In the genomic region with DNA sequence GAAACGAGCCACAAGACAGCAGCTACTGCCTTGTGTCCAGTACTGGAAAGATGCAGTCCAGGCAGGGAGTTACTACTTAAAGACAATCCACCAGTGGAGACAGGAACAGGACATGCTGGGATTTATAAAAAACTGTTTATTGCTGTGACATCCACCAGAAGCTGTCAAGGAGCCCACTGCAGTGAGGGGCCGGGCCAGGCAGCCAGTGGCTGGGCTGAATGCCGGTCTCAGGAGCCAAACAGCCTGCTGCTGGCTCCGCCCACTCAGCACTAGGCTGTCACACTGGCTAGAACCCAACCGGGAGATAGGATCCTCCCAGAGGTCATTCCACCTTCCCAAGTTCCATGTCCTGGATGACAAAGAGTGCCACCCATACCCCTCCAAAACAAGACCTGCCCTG, we compare ENCODE assay signal across 13 mouse cellular contexts. TPM values are rescaled to one million over a fixed set of nuclear protein-coding genes. Genes with fewer than 3 reads are reported as not detected.
DNase-seq lines count a peak whose midpoint lies in the region; ATAC-seq and TF ChIP-seq lines count a peak whose summit lies in the region.
"Had no signal": no experiment of that assay in that cellular context is flagged by ENCODE, and none has a peak within 500 bp of the region (broad histone marks: within the 10 kb centered on the region; RNA-seq: fewer than 3 reads in every experiment).

No protein-coding gene starts in this region.

- H3K27me3 ChIP-seq in embryonic facial prominence, embryonic 13.5 days, result no peaks in the 10 kb centered on the region
- no peaks in the 10 kb centered on the region for H3K27me3 ChIP-seq in embryonic facial prominence, embryonic 10.5 days (replicated peaks; ENCODE audit: low read depth, poor library complexity, severe bottlenecking)
- no peaks in the 10 kb centered on the region for H3K27me3 ChIP-seq in liver, adult 2 months (ENCODE audit: control insufficient read depth, insufficient read depth, low read length)
- H3K27me3 ChIP-seq in liver, postnatal 0 days (ENCODE audit: insufficient read depth, low read length), result no peaks in the 10 kb centered on the region
- H3K27me3 ChIP-seq in kidney, adult 2 months (replicated peaks; ENCODE audit: control insufficient read depth, insufficient read depth, low read length), result no peaks in the 10 kb centered on the region
- no peaks in the 10 kb centered on the region for H3K27me3 ChIP-seq in stomach, embryonic 16.5 days (ENCODE audit: control insufficient read depth, insufficient read depth, low read length)
- H3K27me3 ChIP-seq: CH12.LX; limb, embryonic 15.5 days; stomach, embryonic 15.5 days had no signal

- H3K9me3 ChIP-seq in embryonic facial prominence, embryonic 13.5 days, result no peaks in the 10 kb centered on the region
- no peaks in the 10 kb centered on the region for H3K9me3 ChIP-seq in embryonic facial prominence, embryonic 10.5 days
- H3K9me3 ChIP-seq in liver, postnatal 0 days (ENCODE audit: low read length), result no peaks in the 10 kb centered on the region
- no peaks in the 10 kb centered on the region for H3K9me3 ChIP-seq in stomach, embryonic 16.5 days (replicated peaks; ENCODE audit: control insufficient read depth, low read length)
- H3K9me3 ChIP-seq: hindbrain, embryonic 10.5 days; limb, embryonic 15.5 days; midbrain, embryonic 10.5 days; stomach, embryonic 15.5 days had no signal

- peaks cover 2% of the 10 kb centered on the region for H3K79me2 ChIP-seq in liver, adult 2 months (ENCODE audit: control insufficient read depth, insufficient read depth, low read length)

- DNase-seq in embryonic facial prominence, embryonic 10.5 days (ENCODE audit: low spot score), result no peak
- peak; percentile 46 for DNase-seq in liver, adult 2 months (ENCODE audit: extremely low read depth, low read depth, low spot score)
- DNase-seq in liver, postnatal 0 days, result no peak
- DNase-seq in kidney, adult 2 months, result peak; percentile 70
- DNase-seq in thymus, postnatal 4 days, result no peak

- no peak for TF ChIP-seq EP300 in liver, postnatal 0 days (IDR thresholded peaks at IDR 0.05; ENCODE audit: low read depth)

- no peak for TF ChIP-seq POLR2A in liver, adult 2 months (IDR thresholded peaks at IDR 0.05; ENCODE audit: extremely low read depth, insufficient read depth, low read length)
- no peak for TF ChIP-seq POLR2A in kidney, adult 2 months (IDR thresholded peaks at IDR 0.05; ENCODE audit: low read depth, low read length)

- peaks cover 65% of the 10 kb centered on the region for H3K4me1 ChIP-seq in embryonic facial prominence, embryonic 13.5 days
- H3K4me1 ChIP-seq in embryonic facial prominence, embryonic 10.5 days, result peaks cover 50% of the 10 kb centered on the region
- peaks cover 5% of the 10 kb centered on the region for H3K4me1 ChIP-seq in liver, adult 2 months (ENCODE audit: control insufficient read depth, insufficient read depth, low read length)
- 0 out of 2 replicates have a peak, but pooled peaks cover 4% of the 10 kb centered on the region for H3K4me1 ChIP-seq in liver, postnatal 0 days (ENCODE audit: insufficient read depth)
- peaks cover 11% of the 10 kb centered on the region; the same call in 1 of the 2 replicates for H3K4me1 ChIP-seq in kidney, adult 2 months (ENCODE audit: control insufficient read depth, insufficient read depth, low read length)
- peaks cover 11% of the 10 kb centered on the region for H3K4me1 ChIP-seq in stomach, embryonic 16.5 days (ENCODE audit: control insufficient read depth, insufficient read depth, low read length)

- WGBS in embryonic facial prominence, embryonic 13.5 days, result 43% methylated on average over 5 of the region's 5 CpGs
- WGBS in embryonic facial prominence, embryonic 10.5 days, result 50% methylated on average over 5 of the region's 5 CpGs
- WGBS in liver, adult 2 months, result 46% methylated on average over 5 of the region's 5 CpGs
- WGBS in liver, postnatal 0 days (ENCODE audit: insufficient replicate concordance), result 65% methylated on average over 5 of the region's 5 CpGs
- 41% methylated on average over 5 of the region's 5 CpGs for WGBS in kidney, adult 2 months
- WGBS in stomach, embryonic 16.5 days, result 38% methylated on average over 5 of the region's 5 CpGs

- H3K27ac ChIP-seq in embryonic facial prominence, embryonic 13.5 days, result peak overlapping the region; percentile 62
- H3K27ac ChIP-seq in embryonic facial prominence, embryonic 10.5 days (replicated peaks), result no peak overlapping the region
- H3K27ac ChIP-seq in liver, adult 2 months (replicated peaks; ENCODE audit: insufficient read depth, low read depth, low read length), result no peak overlapping the region
- H3K27ac ChIP-seq in liver, postnatal 0 days (ENCODE audit: low read depth), result no peak overlapping the region
- H3K27ac ChIP-seq in kidney, adult 2 months (ENCODE audit: insufficient read depth, low read depth, low read length), result no peak overlapping the region
- H3K27ac ChIP-seq in stomach, embryonic 16.5 days (ENCODE audit: low read length), result no peak overlapping the region; the same call in 1 of the 2 replicates
- H3K27ac ChIP-seq: hindbrain, embryonic 10.5 days; limb, embryonic 15.5 days; midbrain, embryonic 10.5 days; stomach, embryonic 15.5 days had no signal

- H3K4me2 ChIP-seq in embryonic facial prominence, embryonic 13.5 days, result no peak overlapping the region
- no peak overlapping the region for H3K4me2 ChIP-seq in liver, postnatal 0 days (ENCODE audit: low read depth, low read length)
- H3K4me2 ChIP-seq in stomach, embryonic 16.5 days (ENCODE audit: low read depth, low read length), result no peak overlapping the region
- H3K4me2 ChIP-seq: limb, embryonic 15.5 days; stomach, embryonic 15.5 days had no signal

- ATAC-seq in embryonic facial prominence, embryonic 13.5 days (ENCODE audit: insufficient number of reproducible peaks, insufficient read depth, low FRiP score, low TSS enrichment, low read depth), result no peak
- ATAC-seq in liver, postnatal 0 days, result no peak
- peak; percentile 34; the same call in 1 of the 2 replicates for ATAC-seq in stomach, embryonic 16.5 days (ENCODE audit: insufficient read depth, low FRiP score)
- ATAC-seq in erythroblast, adult 5-6 weeks (replicated peaks; ENCODE audit: low FRiP score, poor library complexity, severe bottlenecking), result no peak

- no peak overlapping the region for H3K4me3 ChIP-seq in embryonic facial prominence, embryonic 13.5 days
- no peak overlapping the region for H3K4me3 ChIP-seq in embryonic facial prominence, embryonic 10.5 days
- H3K4me3 ChIP-seq in liver, adult 2 months (ENCODE audit: insufficient read depth, low read depth, low read length), result no peak overlapping the region
- H3K4me3 ChIP-seq in liver, postnatal 0 days (ENCODE audit: low read depth, low read length), result no peak overlapping the region
- no peak overlapping the region for H3K4me3 ChIP-seq in kidney, adult 2 months (ENCODE audit: insufficient read depth, low read depth, low read length)
- H3K4me3 ChIP-seq in stomach, embryonic 16.5 days (replicated peaks; ENCODE audit: low read length), result no peak overlapping the region
- H3K4me3 ChIP-seq: hindbrain, embryonic 10.5 days; limb, embryonic 15.5 days; midbrain, embryonic 10.5 days; stomach, embryonic 15.5 days had no signal

- H3K36me3 ChIP-seq in embryonic facial prominence, embryonic 13.5 days, result peaks cover 37% of the 10 kb centered on the region
- peaks cover 54% of the 10 kb centered on the region for H3K36me3 ChIP-seq in embryonic facial prominence, embryonic 10.5 days (replicated peaks)
- peaks cover 4% of the 10 kb centered on the region; the same call in 1 of the 2 replicates for H3K36me3 ChIP-seq in liver, adult 2 months (ENCODE audit: control insufficient read depth, insufficient read depth, low read length)
- peaks cover 25% of the 10 kb centered on the region for H3K36me3 ChIP-seq in liver, postnatal 0 days (replicated peaks; ENCODE audit: insufficient read depth, low read length)
- no peaks in the 10 kb centered on the region for H3K36me3 ChIP-seq in kidney, adult 2 months (ENCODE audit: control insufficient read depth, insufficient read depth, low read length)
- H3K36me3 ChIP-seq in stomach, embryonic 16.5 days (ENCODE audit: control insufficient read depth, insufficient read depth, low read length), result peaks cover 9% of the 10 kb centered on the region

- H3K9ac ChIP-seq in embryonic facial prominence, embryonic 13.5 days, result no peak overlapping the region
- no peak overlapping the region for H3K9ac ChIP-seq in liver, adult 2 months (ENCODE audit: low read depth, low read length)
- no peak overlapping the region for H3K9ac ChIP-seq in liver, postnatal 0 days (replicated peaks)
- H3K9ac ChIP-seq in stomach, embryonic 16.5 days (ENCODE audit: low read length), result no peak overlapping the region
- H3K9ac ChIP-seq: limb, embryonic 15.5 days; stomach, embryonic 15.5 days had no signal

- no peak for TF ChIP-seq CTCF in liver, adult 2 months (IDR thresholded peaks at IDR 0.05; ENCODE audit: low read depth, low read length)
- TF ChIP-seq CTCF in liver, postnatal 0 days (IDR thresholded peaks at IDR 0.05; ENCODE audit: low read depth), result no peak
- TF ChIP-seq CTCF in kidney, adult 2 months (conservative IDR thresholded peaks at IDR 0.05; ENCODE audit: insufficient read depth, insufficient read length, low read depth, low read length), result no peak

RNA-seq across cellular contexts. Expression of gene Adprhl2, which starts 5.6 kb away (rescaled TPM):
- 94.3 and 97.5 TPM in 2 replicates for polyA plus RNA-seq in embryonic facial prominence, embryonic 13.5 days (2015; fragmentation: Nextera tagmentation; extraction: Ambion mirVana)
- 92.3 and 93.2 TPM in 2 replicates for polyA plus RNA-seq in embryonic facial prominence, embryonic 10.5 days (2016; fragmentation: Nextera tagmentation; extraction: Ambion mirVana)
- 12.1 and 13.2 TPM in 2 replicates for total RNA-seq in liver, adult 2 months (2014; rRNA removed)
- polyA plus RNA-seq in liver, adult 2 months (2012; rRNA removed), result 24.4 and 27.6 TPM in 2 replicates
- polyA plus RNA-seq in liver, postnatal 0 days (2015; fragmentation: Nextera tagmentation; extraction: Ambion mirVana), result 31.9 and 34.3 TPM in 2 replicates
- 36.0 and 43.0 TPM in 2 replicates for polyA plus RNA-seq in kidney, adult 2 months (2012; rRNA removed)
- polyA plus RNA-seq in stomach, embryonic 16.5 days (2015; fragmentation: Nextera tagmentation; extraction: Ambion mirVana), result 55.5 and 55.6 TPM in 2 replicates
- total RNA-seq in erythroblast, adult 5-6 weeks (2015; ENCODE audit: low replicate concordance), result 0.77 and 2.1 TPM in 2 replicates
- 4.3 and 4.6 TPM in 2 replicates for total RNA-seq in erythroblast, adult 5-6 weeks (2017; ENCODE audit: low replicate concordance)

RNA-seq across cellular contexts. Expression of gene Tekt2, which starts 9.6 kb away (rescaled TPM):
- 18.5 and 22.0 TPM in 2 replicates for polyA plus RNA-seq in embryonic facial prominence, embryonic 13.5 days (2015; fragmentation: Nextera tagmentation; extraction: Ambion mirVana)
- 1.4 TPM in 2 replicates for polyA plus RNA-seq in embryonic facial prominence, embryonic 10.5 days (2016; fragmentation: Nextera tagmentation; extraction: Ambion mirVana)
- 0.20 and 0.37 TPM in 2 replicates for total RNA-seq in liver, adult 2 months (2014; rRNA removed)
- 0.20 and 0.43 TPM in 2 replicates for polyA plus RNA-seq in liver, adult 2 months (2012; rRNA removed)
- 0.17 and 0.26 TPM in 2 replicates for polyA plus RNA-seq in liver, postnatal 0 days (2015; fragmentation: Nextera tagmentation; extraction: Ambion mirVana)
- 1.1 and 2.0 TPM in 2 replicates for polyA plus RNA-seq in kidney, adult 2 months (2012; rRNA removed)
- 7.9 and 8.0 TPM in 2 replicates for polyA plus RNA-seq in stomach, embryonic 16.5 days (2015; fragmentation: Nextera tagmentation; extraction: Ambion mirVana)
- total RNA-seq in erythroblast, adult 5-6 weeks (2015; ENCODE audit: low replicate concordance), result not detected in 2 replicates
- total RNA-seq in erythroblast, adult 5-6 weeks (2017; ENCODE audit: low replicate concordance), result not detected in 2 replicates

RNA-seq across cellular contexts. Expression of gene Col8a2, which starts 29.3 kb away (rescaled TPM):
- polyA plus RNA-seq in embryonic facial prominence, embryonic 13.5 days (2015; fragmentation: Nextera tagmentation; extraction: Ambion mirVana), result 33.9 and 43.4 TPM in 2 replicates
- 7.3 and 11.2 TPM in 2 replicates for polyA plus RNA-seq in embryonic facial prominence, embryonic 10.5 days (2016; fragmentation: Nextera tagmentation; extraction: Ambion mirVana)
- total RNA-seq in liver, adult 2 months (2014; rRNA removed), result 0.07 and 0.09 TPM in 2 replicates
- polyA plus RNA-seq in liver, adult 2 months (2012; rRNA removed), result 0.10 and 0.17 TPM in 2 replicates
- 0.25 and 0.26 TPM in 2 replicates for polyA plus RNA-seq in liver, postnatal 0 days (2015; fragmentation: Nextera tagmentation; extraction: Ambion mirVana)
- 0.27 and 0.31 TPM in 2 replicates for polyA plus RNA-seq in kidney, adult 2 months (2012; rRNA removed)
- 7.6 and 11.1 TPM in 2 replicates for polyA plus RNA-seq in stomach, embryonic 16.5 days (2015; fragmentation: Nextera tagmentation; extraction: Ambion mirVana)
- total RNA-seq in erythroblast, adult 5-6 weeks (2015; ENCODE audit: low replicate concordance), result not detected in 2 replicates
- not detected in 2 replicates for total RNA-seq in erythroblast, adult 5-6 weeks (2017; ENCODE audit: low replicate concordance)
- total RNA-seq: CH12.LX had no signal

RNA-seq across cellular contexts. Expression of gene Trappc3, which starts 53.8 kb away (rescaled TPM):
- 122 and 126 TPM in 2 replicates for polyA plus RNA-seq in embryonic facial prominence, embryonic 13.5 days (2015; fragmentation: Nextera tagmentation; extraction: Ambion mirVana)
- 91.8 and 92.3 TPM in 2 replicates for polyA plus RNA-seq in embryonic facial prominence, embryonic 10.5 days (2016; fragmentation: Nextera tagmentation; extraction: Ambion mirVana)
- total RNA-seq in liver, adult 2 months (2014; rRNA removed), result 38.2 and 45.8 TPM in 2 replicates
- 24.1 and 30.6 TPM in 2 replicates for polyA plus RNA-seq in liver, adult 2 months (2012; rRNA removed)
- 39.0 and 39.2 TPM in 2 replicates for polyA plus RNA-seq in liver, postnatal 0 days (2015; fragmentation: Nextera tagmentation; extraction: Ambion mirVana)
- polyA plus RNA-seq in kidney, adult 2 months (2012; rRNA removed), result 57.7 and 75.5 TPM in 2 replicates
- polyA plus RNA-seq in stomach, embryonic 16.5 days (2015; fragmentation: Nextera tagmentation; extraction: Ambion mirVana), result 97.2 and 103 TPM in 2 replicates
- 8.3 and 12.7 TPM in 2 replicates for total RNA-seq in erythroblast, adult 5-6 weeks (2015; ENCODE audit: low replicate concordance)
- 10.7 and 14.2 TPM in 2 replicates for total RNA-seq in erythroblast, adult 5-6 weeks (2017; ENCODE audit: low replicate concordance)

RNA-seq across cellular contexts. Expression of gene Map7d1, which starts 59.8 kb away (rescaled TPM):
- polyA plus RNA-seq in embryonic facial prominence, embryonic 13.5 days (2015; fragmentation: Nextera tagmentation; extraction: Ambion mirVana), result 48.8 and 57.0 TPM in 2 replicates
- polyA plus RNA-seq in embryonic facial prominence, embryonic 10.5 days (2016; fragmentation: Nextera tagmentation; extraction: Ambion mirVana), result 60.9 and 62.9 TPM in 2 replicates
- 7.5 and 8.2 TPM in 2 replicates for total RNA-seq in liver, adult 2 months (2014; rRNA removed)
- polyA plus RNA-seq in liver, adult 2 months (2012; rRNA removed), result 18.5 and 19.1 TPM in 2 replicates
- polyA plus RNA-seq in liver, postnatal 0 days (2015; fragmentation: Nextera tagmentation; extraction: Ambion mirVana), result 7.2 and 10.0 TPM in 2 replicates
- 28.3 and 30.3 TPM in 2 replicates for polyA plus RNA-seq in kidney, adult 2 months (2012; rRNA removed)
- polyA plus RNA-seq in stomach, embryonic 16.5 days (2015; fragmentation: Nextera tagmentation; extraction: Ambion mirVana), result 14.4 and 20.0 TPM in 2 replicates
- total RNA-seq in erythroblast, adult 5-6 weeks (2015; ENCODE audit: low replicate concordance), result 3.3 and 7.3 TPM in 2 replicates
- total RNA-seq in erythroblast, adult 5-6 weeks (2017; ENCODE audit: low replicate concordance), result 7.7 and 17.0 TPM in 2 replicates

Comparison
In these comparisons a context has a peak if more than half of its experiments do, and no peak if none do; other contexts are left out.
1. DNase-seq: peak in liver, adult 2 months (single experiment) and kidney, adult 2 months (single experiment); none in embryonic facial prominence, embryonic 10.5 days (single experiment), liver, postnatal 0 days (single experiment) and thymus, postnatal 4 days (single experiment).